Mouse (Mus musculus): ENCODE results near the gene Acacb. TPM values are rescaled to one million over a fixed set of nuclear protein-coding genes. Genes with fewer than 3 reads are reported as not detected.

Acacb gene
- polyA plus RNA-seq, 1 experiment from 2014 or later = 0.69 TPM

- H3K27me3 ChIP-seq (replicated peaks; ENCODE audit: control insufficient read depth, insufficient read depth, low read length) = 0 out of 2 replicates have a peak, but pooled peaks cover 2% of the 10 kb centered on the region
- no peaks in the 10 kb centered on the region for H3K36me3 ChIP-seq (ENCODE audit: control insufficient read depth, insufficient read depth)
- peak; percentile 37; the same call in 1 of the 2 replicates for TF ChIP-seq CTCF (IDR thresholded peaks at IDR 0.05; ENCODE audit: low read depth)
- H3K4me1 ChIP-seq (replicated peaks; ENCODE audit: control insufficient read depth, insufficient read depth, low read length) = no peaks in the 10 kb centered on the region
- no peak overlapping the region for H3K4me3 ChIP-seq (ENCODE audit: low read depth, low read length)
- H3K9me3 ChIP-seq (ENCODE audit: control insufficient read depth) = no peaks in the 10 kb centered on the region; the same call in 1 of the 2 replicates
- no peak overlapping the region for H3K27ac ChIP-seq (ENCODE audit: low read depth, low read length)
- no peak overlapping the region for H3K4me2 ChIP-seq (replicated peaks; ENCODE audit: low read depth)
- ATAC-seq = no peak
- 74% methylated on average over 12 of the region's 12 CpGs for WGBS
- no peak overlapping the region for H3K9ac ChIP-seq (ENCODE audit: low read depth, low read length)
Observed at GRCm38 (mm10) chr5:114188900-114189464, 42.6 kb downstream of the Acacb start.

GRCm38 (mm10) chr5:114194161-114194560, 47.8 kb downstream of the Acacb start:
- H3K9me3 ChIP-seq (ENCODE audit: control insufficient read depth) = no peaks in the 10 kb centered on the region
- 0 out of 2 replicates have a peak, but pooled peaks cover 2% of the 10 kb centered on the region for H3K27me3 ChIP-seq (replicated peaks; ENCODE audit: control insufficient read depth, insufficient read depth, low read length)
- H3K27ac ChIP-seq (ENCODE audit: low read depth, low read length) = no peak overlapping the region
- H3K9ac ChIP-seq (ENCODE audit: low read depth, low read length) = no peak overlapping the region
- H3K36me3 ChIP-seq (ENCODE audit: control insufficient read depth, insufficient read depth) = no peaks in the 10 kb centered on the region
- no peak for ATAC-seq
- no peak for TF ChIP-seq CTCF (IDR thresholded peaks at IDR 0.05; ENCODE audit: low read depth)
- 87% methylated on average over 11 of the region's 11 CpGs for WGBS
- no peak overlapping the region for H3K4me3 ChIP-seq (ENCODE audit: low read depth, low read length)
- no peaks in the 10 kb centered on the region for H3K4me1 ChIP-seq (replicated peaks; ENCODE audit: control insufficient read depth, insufficient read depth, low read length)
- no peak overlapping the region for H3K4me2 ChIP-seq (replicated peaks; ENCODE audit: low read depth)

DNA sequence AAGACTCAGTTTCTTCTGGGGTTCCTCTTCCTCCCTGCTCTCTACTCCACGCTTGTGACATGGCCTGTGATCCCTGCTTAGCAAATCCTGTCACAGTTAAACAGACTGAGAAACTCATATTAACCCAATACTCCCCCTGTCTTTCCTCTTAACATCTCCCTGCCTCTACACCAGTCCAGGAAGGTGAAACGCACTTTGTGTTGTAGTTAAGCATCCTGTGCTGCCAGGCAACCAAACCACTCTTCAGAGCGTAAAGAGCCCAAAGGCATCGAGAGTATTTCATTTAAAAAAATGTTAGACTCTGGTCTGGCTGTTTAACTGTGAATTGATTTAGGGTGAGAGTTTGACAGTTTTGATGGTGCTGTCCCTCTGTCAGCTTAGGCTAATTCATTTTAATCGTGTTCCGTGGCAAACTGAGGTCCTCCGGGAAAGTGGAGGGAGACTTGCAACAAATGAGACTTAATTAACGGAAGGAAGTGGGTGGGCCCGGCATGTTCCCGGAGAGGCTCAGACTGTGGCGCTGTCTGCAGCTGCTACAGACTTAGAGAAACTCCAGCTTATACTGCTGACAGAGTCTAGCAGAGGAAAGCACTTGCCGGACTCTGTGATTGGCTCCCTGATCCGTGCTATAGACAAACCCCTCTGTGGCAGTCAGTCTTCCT, 52.9 kb downstream of the Acacb start:
- H3K4me3 ChIP-seq (ENCODE audit: low read depth, low read length) = no peak overlapping the region
- TF ChIP-seq CTCF (IDR thresholded peaks at IDR 0.05; ENCODE audit: low read depth) = peak; percentile 10
- no peak for ATAC-seq
- H3K27me3 ChIP-seq (replicated peaks; ENCODE audit: control insufficient read depth, insufficient read depth, low read length) = no peaks in the 10 kb centered on the region
- H3K36me3 ChIP-seq (ENCODE audit: control insufficient read depth, insufficient read depth) = no peaks in the 10 kb centered on the region
- no peaks in the 10 kb centered on the region for H3K4me1 ChIP-seq (replicated peaks; ENCODE audit: control insufficient read depth, insufficient read depth, low read length)
- no peak overlapping the region for H3K27ac ChIP-seq (ENCODE audit: low read depth, low read length)
- H3K9ac ChIP-seq (ENCODE audit: low read depth, low read length) = no peak overlapping the region
- 30% methylated on average over 13 of the region's 13 CpGs for WGBS
- no peaks in the 10 kb centered on the region for H3K9me3 ChIP-seq (ENCODE audit: control insufficient read depth)
- H3K4me2 ChIP-seq (replicated peaks; ENCODE audit: low read depth) = no peak overlapping the region

DNA sequence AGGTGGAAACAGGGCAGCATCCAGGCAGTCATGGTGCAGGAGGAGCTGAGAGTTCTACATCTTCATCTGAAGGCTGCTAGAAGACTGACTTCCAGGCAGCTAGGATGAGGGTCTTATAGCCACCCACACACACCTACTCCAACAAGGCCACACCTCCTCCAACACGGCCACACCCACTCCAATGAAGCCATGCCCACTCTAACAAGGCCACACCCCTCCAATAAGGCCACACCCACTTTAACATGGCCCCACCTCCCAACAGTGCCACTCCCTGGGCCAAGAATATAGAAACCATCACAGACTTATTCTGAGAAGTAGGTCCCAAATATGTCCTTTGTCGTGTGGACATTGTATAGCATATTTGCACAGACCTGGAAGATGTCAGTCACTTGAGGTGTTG, 59.8 kb downstream of the Acacb start:
- ATAC-seq = no peak
- no peak overlapping the region for H3K4me3 ChIP-seq (ENCODE audit: low read depth, low read length)
- no peaks in the 10 kb centered on the region for H3K27me3 ChIP-seq (replicated peaks; ENCODE audit: control insufficient read depth, insufficient read depth, low read length)
- no peak overlapping the region for H3K27ac ChIP-seq (ENCODE audit: low read depth, low read length)
- H3K36me3 ChIP-seq (ENCODE audit: control insufficient read depth, insufficient read depth) = no peaks in the 10 kb centered on the region
- no peak for TF ChIP-seq CTCF (IDR thresholded peaks at IDR 0.05; ENCODE audit: low read depth)
- H3K9me3 ChIP-seq (ENCODE audit: control insufficient read depth) = no peaks in the 10 kb centered on the region
- 67% methylated on average over 2 of the region's 2 CpGs for WGBS
- H3K9ac ChIP-seq (ENCODE audit: low read depth, low read length) = no peak overlapping the region
- H3K4me1 ChIP-seq (replicated peaks; ENCODE audit: control insufficient read depth, insufficient read depth, low read length) = no peaks in the 10 kb centered on the region
- H3K4me2 ChIP-seq (replicated peaks; ENCODE audit: low read depth) = no peak overlapping the region

GRCm38 (mm10) chr5:114213183-114213582, 66.8 kb downstream of the Acacb start:
- Histone ChIP-seq H3K9me3 (ENCODE audit: control insufficient read depth) (no peaks in the 10 kb centered on the region), H3K27me3 (replicated peaks; ENCODE audit: control insufficient read depth, insufficient read depth, low read length) (no peaks in the 10 kb centered on the region), H3K27ac (ENCODE audit: low read depth, low read length) (no peak overlapping the region), H3K4me3 (ENCODE audit: low read depth, low read length) (no peak overlapping the region), H3K4me2 (replicated peaks; ENCODE audit: low read depth) (no peak overlapping the region), H3K36me3 (ENCODE audit: control insufficient read depth, insufficient read depth) (no peaks in the 10 kb centered on the region), H3K9ac (ENCODE audit: low read depth, low read length) (no peak overlapping the region), H3K4me1 (replicated peaks; ENCODE audit: control insufficient read depth, insufficient read depth, low read length) (no peaks in the 10 kb centered on the region)
- no peak for TF ChIP-seq CTCF (IDR thresholded peaks at IDR 0.05; ENCODE audit: low read depth)
- 65% methylated on average over 10 of the region's 10 CpGs for WGBS
- ATAC-seq = no peak

DNA sequence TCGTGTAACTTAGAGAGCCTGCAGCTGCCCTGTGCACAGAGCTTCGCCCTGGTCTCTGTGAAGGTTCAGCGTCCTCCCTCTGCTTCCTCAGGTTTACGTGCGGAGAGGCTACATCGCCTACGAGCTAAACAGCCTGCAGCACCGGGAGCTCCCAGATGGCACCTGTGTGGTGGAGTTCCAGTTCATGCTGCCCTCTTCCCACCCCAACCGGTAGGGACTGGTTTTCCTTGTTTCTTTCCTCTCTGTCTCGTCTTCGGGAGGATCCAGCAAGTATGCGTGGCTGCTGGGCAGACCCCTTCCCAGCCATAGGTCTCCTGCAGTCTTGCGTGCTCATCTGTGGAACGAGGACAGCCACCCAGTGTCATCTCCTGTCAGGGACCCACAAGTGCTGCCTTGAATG, 72.4 kb downstream of the Acacb start:
- Histone ChIP-seq H3K4me2 (replicated peaks; ENCODE audit: low read depth) (no peak overlapping the region), H3K27ac (ENCODE audit: low read depth, low read length) (no peak overlapping the region), H3K4me1 (replicated peaks; ENCODE audit: control insufficient read depth, insufficient read depth, low read length) (no peaks in the 10 kb centered on the region), H3K36me3 (ENCODE audit: control insufficient read depth, insufficient read depth) (no peaks in the 10 kb centered on the region), H3K9me3 (ENCODE audit: control insufficient read depth) (no peaks in the 10 kb centered on the region), H3K27me3 (replicated peaks; ENCODE audit: control insufficient read depth, insufficient read depth, low read length) (no peaks in the 10 kb centered on the region), H3K4me3 (ENCODE audit: low read depth, low read length) (no peak overlapping the region), H3K9ac (ENCODE audit: low read depth, low read length) (no peak overlapping the region)
- no peak for TF ChIP-seq CTCF (IDR thresholded peaks at IDR 0.05; ENCODE audit: low read depth)
- 80% methylated on average over 14 of the region's 14 CpGs for WGBS
- no peak for ATAC-seq

All from intestine, postnatal 0 days (tissue).